In genomic region chrX:20290715-20291114, GRCm38 (mm10) we compare ENCODE assay signal across 8 mouse cellular contexts. TPM values are rescaled to one million over a fixed set of nuclear protein-coding genes. Genes with fewer than 3 reads are reported as not detected.
DNase-seq lines count a peak whose midpoint lies in the region; ATAC-seq and TF ChIP-seq lines count a peak whose summit lies in the region.

No protein-coding gene starts in this region.

- no peaks in the 10 kb centered on the region for H3K4me1 ChIP-seq in cerebellum, adult 2 months (ENCODE audit: control insufficient read depth, insufficient read depth, low read length)
- no peaks in the 10 kb centered on the region for H3K4me1 ChIP-seq in hindbrain, embryonic 15.5 days (replicated peaks)
- no peaks in the 10 kb centered on the region for H3K4me1 ChIP-seq in midbrain, embryonic 15.5 days

- TF ChIP-seq CTCF in cerebellum, adult 2 months (IDR thresholded peaks at IDR 0.05; ENCODE audit: borderline replicate concordance, insufficient read depth, low read depth, low read length), result no peak

- ATAC-seq in hindbrain, embryonic 15.5 days (ENCODE audit: low FRiP score, low read depth), result no peak
- ATAC-seq in midbrain, embryonic 15.5 days (replicated peaks), result peak; percentile 13; the same call in 1 of the 2 replicates

- peak overlapping the region; percentile 75 for H3K9ac ChIP-seq in hindbrain, embryonic 15.5 days
- H3K9ac ChIP-seq in midbrain, embryonic 15.5 days, result peak overlapping the region; percentile 68; the same call in 1 of the 2 replicates

- H3K27me3 ChIP-seq in cerebellum, adult 2 months (ENCODE audit: control insufficient read depth, insufficient read depth, low read length), result no peaks in the 10 kb centered on the region
- H3K27me3 ChIP-seq in hindbrain, embryonic 15.5 days, result no peaks in the 10 kb centered on the region
- H3K27me3 ChIP-seq in midbrain, embryonic 15.5 days (replicated peaks), result no peaks in the 10 kb centered on the region

- peak overlapping the region; percentile 95 for H3K27ac ChIP-seq in cerebellum, adult 2 months (ENCODE audit: insufficient read depth, low read length)
- peak overlapping the region; percentile 79 for H3K27ac ChIP-seq in hindbrain, embryonic 15.5 days (replicated peaks)
- peak overlapping the region; percentile 74 for H3K27ac ChIP-seq in midbrain, embryonic 15.5 days

- peak overlapping the region; percentile 58 for H3K4me2 ChIP-seq in hindbrain, embryonic 15.5 days
- peak overlapping the region; percentile 51 for H3K4me2 ChIP-seq in midbrain, embryonic 15.5 days

- DNase-seq in cerebellum, adult 2 months, result peak; percentile 15 to 36
- no peak for DNase-seq in cerebellum, adult 11 months
- DNase-seq in right cerebral cortex, postnatal 4 days, result peak; percentile 2
- DNase-seq in right cerebral cortex, postnatal 36 days (ENCODE audit: low spot score in 2 of 2), result no peak
- DNase-seq in frontal cortex, postnatal 14 days (ENCODE audit: low spot score in 2 of 2), result no peak
- no peak for DNase-seq in frontal cortex, postnatal 25 days (ENCODE audit: low spot score in 2 of 2)

- TF ChIP-seq POLR2A in cerebellum, adult 2 months (IDR thresholded peaks at IDR 0.05; ENCODE audit: borderline replicate concordance, insufficient read depth, low read length), result no peak

- H3K9me3 ChIP-seq in hindbrain, embryonic 15.5 days, result no peaks in the 10 kb centered on the region
- no peaks in the 10 kb centered on the region for H3K9me3 ChIP-seq in midbrain, embryonic 15.5 days

- 5% methylated on average over 5 of the region's 5 CpGs for WGBS in cerebellum, adult 2 months
- WGBS in hindbrain, embryonic 15.5 days, result 18% methylated on average over 5 of the region's 5 CpGs
- WGBS in midbrain, embryonic 15.5 days, result 21% methylated on average over 5 of the region's 5 CpGs

- peak overlapping the region; percentile 98 for H3K4me3 ChIP-seq in cerebellum, adult 2 months (replicated peaks; ENCODE audit: insufficient read depth, low read depth, low read length)
- H3K4me3 ChIP-seq in hindbrain, embryonic 15.5 days, result peak overlapping the region; percentile 69
- H3K4me3 ChIP-seq in midbrain, embryonic 15.5 days, result peak overlapping the region; percentile 72

- H3K36me3 ChIP-seq in hindbrain, embryonic 15.5 days, result no peaks in the 10 kb centered on the region
- H3K36me3 ChIP-seq in midbrain, embryonic 15.5 days (replicated peaks), result no peaks in the 10 kb centered on the region

RNA-seq across cellular contexts. Expression of gene Slc9a7, which starts 0.9 kb away (rescaled TPM):
- 23.2 and 24.6 TPM in 2 replicates for polyA plus RNA-seq in cerebellum, adult 2 months (2012; rRNA removed)
- polyA plus RNA-seq in hindbrain, embryonic 15.5 days (2015; fragmentation: Nextera tagmentation; extraction: Ambion mirVana), result 13.0 and 14.6 TPM in 2 replicates
- 12.8 and 13.3 TPM in 2 replicates for polyA plus RNA-seq in midbrain, embryonic 15.5 days (2015; fragmentation: Nextera tagmentation; extraction: Ambion mirVana)

Comparison
In these comparisons a context has a peak if more than half of its experiments do, and no peak if none do; other contexts are left out.
1. DNase-seq: peak in cerebellum, adult 2 months (2 of 2) and right cerebral cortex, postnatal 4 days (single experiment); none in cerebellum, adult 11 months (single experiment), right cerebral cortex, postnatal 36 days (0 of 2), frontal cortex, postnatal 14 days (0 of 2) and frontal cortex, postnatal 25 days (0 of 2).
2. Peak in every context shown above with its lines, with median percentiles within 50 percentile points of each other: H3K27ac ChIP-seq and H3K4me3 ChIP-seq.